Mouse (Mus musculus) stomach, embryonic 16.5 days (tissue): Measurements from ENCODE around the gene Ssu72. TPM values are rescaled to one million over a fixed set of nuclear protein-coding genes. Genes with fewer than 3 reads are reported as not detected.
"Not testable (repeated sequence)": the region's sequence is repeated elsewhere in the genome, so short reads cannot be mapped to it uniquely, and the experiment has no call there.

Experiments
- ATAC-seq: fragments of 200-750 bp; cut with Nextera tagmentation; 2 replicates; pipeline ENCODE4 v1.8.0; 2017; ENCODE audit warnings: moderate number of reproducible peaks, moderate TSS enrichment; ENCODE audit not compliant: insufficient read depth, low FRiP score
- H3K27ac ChIP-seq: fragments of 300-500 bp; sonication (generic); 2 replicates; pipeline ENCODE4 v1.5.1; 2014; ENCODE audit warnings: low read length
- H3K27me3 ChIP-seq: fragments of 300-500 bp; sonication (generic); 2 replicates; pipeline ENCODE4 v1.6.1; 2014; ENCODE audit warnings: low read length, control low read depth, mixed read lengths; ENCODE audit not compliant: control insufficient read depth, insufficient read depth
- H3K36me3 ChIP-seq: fragments of 300-500 bp; sonication (generic); 2 replicates; pipeline ENCODE4 v1.6.1; 2014; ENCODE audit warnings: low read length; ENCODE audit not compliant: control insufficient read depth, insufficient read depth
- H3K4me1 ChIP-seq: fragments of 300-500 bp; sonication (generic); 2 replicates; pipeline ENCODE4 v1.6.1; 2014; ENCODE audit warnings: low read length, control low read depth, mixed read lengths; ENCODE audit not compliant: control insufficient read depth, insufficient read depth
- H3K4me2 ChIP-seq: fragments of 300-500 bp; sonication (generic); 2 replicates; pipeline ENCODE4 v1.6.1; 2014; ENCODE audit warnings: low read depth, low read length, mixed read lengths
- H3K4me3 ChIP-seq: fragments of 300-500 bp; sonication (generic); replicated peaks from 2 replicates; pipeline ENCODE4 v1.5.1; 2014; ENCODE audit warnings: mild to moderate bottlenecking, low read length
- H3K9ac ChIP-seq: fragments of 300-500 bp; sonication (generic); 2 replicates; pipeline ENCODE4 v1.6.1; 2014; ENCODE audit warnings: low read length
- H3K9me3 ChIP-seq: fragments of 300-500 bp; sonication (generic); replicated peaks from 2 replicates; pipeline ENCODE4 v1.6.1; 2016; ENCODE audit warnings: low read length, control low read depth; ENCODE audit not compliant: control insufficient read depth
- WGBS: fragments of 180-500 bp; shearing (Covaris S2); extraction: QIAGEN DNeasy Blood & Tissue Kit; methylation state at CpG from one replicate; pipeline ENCODE4 v1.1.7; 2014; 5-methylcytosine and 5-hydroxymethylcytosine counted together
- polyA plus RNA-seq: library from polyadenylated mRNA; unstranded; fragments of >200 nt; fragmentation: Nextera tagmentation; extraction: Ambion mirVana; gene quantifications from 2 replicates; pipeline ENCODE4 v1.2.1, GENCODE M21; 2015

The Ssu72 gene
- polyA plus RNA-seq, 1 experiment from 2014 or later, result 132 TPM

GRCm38 (mm10) chr4:155672082-155672481 lies 32.5 kb upstream of the Ssu72 start:
- Histone ChIP-seq H3K36me3 (no peaks in the 10 kb centered on the region), H3K4me1 (peaks cover 11% of the 10 kb centered on the region), H3K27ac (no peak overlapping the region), H3K27me3 (no peaks in the 10 kb centered on the region), H3K9ac (no peak overlapping the region), H3K4me3 (no peak overlapping the region), H3K4me2 (no peak overlapping the region), H3K9me3 (no peaks in the 10 kb centered on the region)
- WGBS, result 53% methylated on average over 2 of the region's 2 CpGs
- no peak for ATAC-seq

- no peaks in the 10 kb centered on the region for H3K4me1 ChIP-seq
- no peaks in the 10 kb centered on the region for H3K36me3 ChIP-seq
- WGBS, result 79% methylated on average over 2 of the region's 2 CpGs
- H3K27ac ChIP-seq, result no peak overlapping the region
- no peak overlapping the region for H3K4me2 ChIP-seq
- H3K9ac ChIP-seq, result no peak overlapping the region
- ATAC-seq, result no peak
- H3K9me3 ChIP-seq, result no peaks in the 10 kb centered on the region
- no peaks in the 10 kb centered on the region for H3K27me3 ChIP-seq
- no peak overlapping the region for H3K4me3 ChIP-seq
These were observed 28.6 kb upstream of the Ssu72 start for GRCm38 (mm10) chr4:155675991-155676390.

GRCm38 (mm10) chr4:155683670-155684277 lies 20.8 kb upstream of the Ssu72 start:
- not testable (repeated sequence) for H3K27me3 ChIP-seq, H3K9ac ChIP-seq, H3K27ac ChIP-seq, H3K36me3 ChIP-seq, H3K4me3 ChIP-seq, H3K9me3 ChIP-seq, H3K4me2 ChIP-seq, ATAC-seq, H3K4me1 ChIP-seq
- WGBS, result 86% methylated on average over 15 of the region's 19 CpGs

GRCm38 (mm10) chr4:155687764-155688163 lies 16.8 kb upstream of the Ssu72 start:
- not testable (repeated sequence) for ATAC-seq, H3K27me3 ChIP-seq
- H3K27ac ChIP-seq, result peak overlapping the region; percentile 60

GRCm38 (mm10) chr4:155690571-155691375 lies 13.8 kb upstream of the Ssu72 start:
- WGBS, result 77% methylated on average over 12 of the region's 12 CpGs
- ATAC-seq, result no peak
- Histone ChIP-seq H3K4me2 (no peak overlapping the region), H3K9ac (no peak overlapping the region), H3K4me3 (no peak overlapping the region), H3K4me1 (peaks cover 12% of the 10 kb centered on the region; the same call in 1 of the 2 replicates), H3K36me3 (no peaks in the 10 kb centered on the region), H3K27ac (no peak overlapping the region), H3K9me3 (no peaks in the 10 kb centered on the region), H3K27me3 (no peaks in the 10 kb centered on the region)

More at GRCm38 (mm10) chr4:155687764-155688163, 16.8 kb upstream of the Ssu72 start:
- not testable (repeated sequence) for H3K9me3 ChIP-seq, H3K4me3 ChIP-seq, H3K4me2 ChIP-seq, H3K9ac ChIP-seq, H3K36me3 ChIP-seq, H3K4me1 ChIP-seq
- 74% methylated on average over 4 of the region's 4 CpGs for WGBS

GRCm38 (mm10) chr4:155692421-155692820 lies 12.2 kb upstream of the Ssu72 start:
- peaks cover 20% of the 10 kb centered on the region for H3K4me1 ChIP-seq
- 97% methylated on average over 3 of the region's 3 CpGs for WGBS
- H3K27me3 ChIP-seq, result no peaks in the 10 kb centered on the region; the same call in 1 of the 2 replicates
- H3K9me3 ChIP-seq, result no peaks in the 10 kb centered on the region
- no peak overlapping the region for H3K4me3 ChIP-seq
- no peak overlapping the region for H3K4me2 ChIP-seq
- no peaks in the 10 kb centered on the region for H3K36me3 ChIP-seq
- H3K27ac ChIP-seq, result no peak overlapping the region
- ATAC-seq, result no peak
- no peak overlapping the region for H3K9ac ChIP-seq

- peak within 1 kb of the TSS; percentile 98 for H3K4me2 ChIP-seq
- peak within 1 kb of the TSS; percentile 90 for H3K9ac ChIP-seq
- under 1% methylated on average over 41 of the region's 47 CpGs for WGBS
- peak; percentile 82 for ATAC-seq
- peak within 1 kb of the TSS; percentile 71 for H3K4me3 ChIP-seq
- no peak within 1 kb of the TSS; the same call in 1 of the 2 replicates for H3K27ac ChIP-seq
- peaks cover 20% of the 10 kb centered on the region for H3K4me1 ChIP-seq
- H3K27me3 ChIP-seq, result no peaks in the 10 kb centered on the region; the same call in 1 of the 2 replicates
- H3K36me3 ChIP-seq, result no peaks in the 10 kb centered on the region
- no peaks in the 10 kb centered on the region for H3K9me3 ChIP-seq
These were observed 10.5 kb upstream of the Ssu72 start, which contains the start of gene Fndc10 for GRCm38 (mm10) chr4:155694111-155694481. Gene Fndc10 (plus strand): TSS chr4:155694342.

GRCm38 (mm10) chr4:155694482-155695401 lies 9.9 kb upstream of the Ssu72 start:
- Histone ChIP-seq H3K36me3 (no peaks in the 10 kb centered on the region), H3K4me1 (peaks cover 20% of the 10 kb centered on the region), H3K27me3 (no peaks in the 10 kb centered on the region; the same call in 1 of the 2 replicates), H3K4me2 (peak overlapping the region; percentile 98), H3K4me3 (peak overlapping the region; percentile 71), H3K9ac (peak overlapping the region; percentile 90), H3K27ac (no peak overlapping the region; the same call in 1 of the 2 replicates), H3K9me3 (no peaks in the 10 kb centered on the region)
- 1% methylated on average over 92 of the region's 92 CpGs for WGBS
- ATAC-seq, result peak; percentile 68
